Mouse (Mus musculus) lung, embryonic 15.5 days (tissue): ENCODE measurements at regions not wholly inside any gene's neighbourhood (a gene's known extent, or its start where the extent isn't known, plus 50 kb on each side); places are given as distances from the start of the nearest gene placed in this dataset.
A peak's percentile ranks its signal among the peaks of the same experiment; 100 is the strongest.

Source experiments
- ATAC-seq: fragments of 200-750 bp; cut with Nextera tagmentation; 2 replicates; pipeline ENCODE4 v1.8.0; 2017; ENCODE audit warnings: moderate number of reproducible peaks, borderline replicate concordance; ENCODE audit not compliant: low FRiP score, low TSS enrichment; ENCODE audit errors: extremely low read depth
- H3K27ac ChIP-seq: fragments of 300-500 bp; sonication (generic); 2 replicates; pipeline ENCODE4 v1.5.1; 2015; ENCODE audit warnings: moderate library complexity, mild to moderate bottlenecking, inconsistent platforms
- H3K27me3 ChIP-seq: fragments of 300-500 bp; sonication (generic); 2 replicates; pipeline ENCODE4 v1.6.1; 2015; ENCODE audit warnings: inconsistent platforms
- H3K36me3 ChIP-seq: fragments of 300-500 bp; sonication (generic); 2 replicates; pipeline ENCODE4 v1.6.1; 2015; ENCODE audit warnings: inconsistent platforms
- H3K4me1 ChIP-seq: fragments of 300-500 bp; sonication (generic); 2 replicates; pipeline ENCODE4 v1.6.1; 2015; ENCODE audit warnings: inconsistent platforms
- H3K4me2 ChIP-seq: fragments of 300-500 bp; sonication (generic); 2 replicates; pipeline ENCODE4 v1.6.1; 2015; ENCODE audit warnings: inconsistent platforms, mild to moderate bottlenecking, moderate library complexity
- H3K4me3 ChIP-seq: fragments of 300-500 bp; sonication (generic); 2 replicates; pipeline ENCODE4 v1.5.1; 2015; ENCODE audit warnings: mild to moderate bottlenecking, inconsistent platforms
- H3K9ac ChIP-seq: fragments of 300-500 bp; sonication (generic); 2 replicates; pipeline ENCODE4 v1.6.1; 2015; ENCODE audit warnings: inconsistent platforms
- H3K9me3 ChIP-seq: fragments of 300-500 bp; sonication (generic); 2 replicates; pipeline ENCODE4 v1.6.1; 2016; ENCODE audit warnings: inconsistent platforms
- WGBS: fragments of 180-500 bp; shearing (Covaris S2); methylation state at CpG from one replicate; pipeline ENCODE4 v1.1.7; 2015; 5-methylcytosine and 5-hydroxymethylcytosine counted together

GRCm38 (mm10) chr13:16320392-16320791, 308.7 kb downstream of the Inhba start:
- H3K36me3 ChIP-seq = no peaks in the 10 kb centered on the region
- H3K27me3 ChIP-seq = no peaks in the 10 kb centered on the region
- no peaks in the 10 kb centered on the region for H3K9me3 ChIP-seq
- WGBS = 88% methylated on average over 4 of the region's 4 CpGs
- no peak overlapping the region for H3K4me2 ChIP-seq
- H3K27ac ChIP-seq = no peak overlapping the region
- H3K9ac ChIP-seq = no peak overlapping the region
- no peak for ATAC-seq
- H3K4me1 ChIP-seq = no peaks in the 10 kb centered on the region
- H3K4me3 ChIP-seq = no peak overlapping the region

DNA sequence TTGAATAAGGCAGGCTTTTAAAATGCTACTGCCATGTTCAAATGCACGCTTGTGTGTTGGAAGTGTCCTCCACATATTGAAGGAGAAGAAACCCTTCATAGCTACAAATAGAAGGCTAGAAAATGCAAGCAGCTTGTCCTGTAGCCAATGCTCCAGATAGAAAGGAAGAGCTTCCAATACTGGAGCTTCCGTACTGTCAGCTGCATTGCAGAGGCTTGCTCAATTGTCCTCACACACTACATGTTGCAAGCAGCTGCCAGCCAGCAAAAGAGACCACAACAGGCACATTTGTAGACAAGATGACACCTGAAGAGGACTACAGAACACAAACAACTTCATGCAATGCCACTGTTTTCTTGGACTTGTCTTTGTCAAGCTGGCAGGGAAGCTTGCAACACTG, 314.0 kb downstream of the Inhba start:
- Histone ChIP-seq H3K9me3 (no peaks in the 10 kb centered on the region), H3K27ac (no peak overlapping the region), H3K27me3 (no peaks in the 10 kb centered on the region), H3K4me2 (no peak overlapping the region), H3K4me3 (no peak overlapping the region), H3K4me1 (no peaks in the 10 kb centered on the region), H3K36me3 (no peaks in the 10 kb centered on the region), H3K9ac (no peak overlapping the region)
- no peak for ATAC-seq
- WGBS = 81% methylated on average over 2 of the region's 2 CpGs

DNA sequence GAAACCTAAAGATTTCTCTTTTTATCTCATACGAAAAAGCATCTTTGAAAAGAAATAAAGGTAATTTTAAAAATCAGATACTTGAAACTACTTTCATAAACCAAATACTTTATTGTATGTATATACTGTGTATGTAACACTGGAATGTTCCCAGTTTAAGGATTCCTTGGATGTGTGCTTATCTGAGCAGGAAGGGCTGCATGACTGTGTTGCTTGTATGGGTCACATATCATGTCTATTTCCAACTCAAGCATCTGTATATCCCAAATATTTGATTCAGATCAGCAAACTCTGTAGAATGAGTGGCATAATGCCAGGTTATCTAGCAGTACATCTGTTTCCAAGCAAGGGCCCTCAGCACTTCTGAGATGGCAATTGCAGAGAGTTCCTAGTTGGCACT, 330.1 kb downstream of the Inhba start:
- H3K4me2 ChIP-seq = no peak overlapping the region
- H3K9me3 ChIP-seq = no peaks in the 10 kb centered on the region
- WGBS = 82% methylated on average over 1 of the region's 1 CpGs
- no peaks in the 10 kb centered on the region for H3K36me3 ChIP-seq
- no peaks in the 10 kb centered on the region for H3K27me3 ChIP-seq
- no peak overlapping the region for H3K9ac ChIP-seq
- ATAC-seq = no peak
- H3K4me1 ChIP-seq = peaks cover 15% of the 10 kb centered on the region
- no peak overlapping the region for H3K4me3 ChIP-seq
- no peak overlapping the region for H3K27ac ChIP-seq

DNA sequence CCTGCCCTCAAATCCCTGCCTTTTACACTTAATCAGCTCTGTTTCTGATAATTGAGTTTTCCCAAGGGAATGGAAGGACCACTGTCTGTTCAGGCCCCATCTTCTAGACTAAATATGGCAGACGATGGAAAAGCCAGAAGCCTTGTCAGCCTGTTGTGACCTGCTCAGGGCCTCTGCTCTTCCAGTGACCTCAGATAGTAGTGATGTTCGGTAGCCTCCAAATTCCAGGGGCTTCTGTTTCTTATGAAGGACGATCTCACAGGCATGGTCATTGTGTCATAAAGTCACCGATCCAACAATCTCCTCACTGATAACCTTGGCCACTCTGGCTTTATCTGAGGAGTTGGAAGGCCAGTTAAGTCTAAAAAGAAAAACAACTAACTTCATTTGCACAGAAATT, 330.5 kb downstream of the Inhba start:
- no peaks in the 10 kb centered on the region for H3K27me3 ChIP-seq
- H3K36me3 ChIP-seq = no peaks in the 10 kb centered on the region
- no peak for ATAC-seq
- no peaks in the 10 kb centered on the region for H3K9me3 ChIP-seq
- H3K4me1 ChIP-seq = peaks cover 15% of the 10 kb centered on the region
- 52% methylated on average over 4 of the region's 4 CpGs for WGBS
- no peak overlapping the region for H3K9ac ChIP-seq
- H3K4me3 ChIP-seq = no peak overlapping the region
- no peak overlapping the region for H3K4me2 ChIP-seq
- no peak overlapping the region for H3K27ac ChIP-seq

GRCm38 (mm10) chr13:16343280-16343945, 331.8 kb downstream of the Inhba start:
- peak; percentile 91 for ATAC-seq
- Histone ChIP-seq H3K9ac (no peak overlapping the region), H3K36me3 (no peaks in the 10 kb centered on the region), H3K4me3 (no peak overlapping the region), H3K27me3 (no peaks in the 10 kb centered on the region), H3K27ac (peak overlapping the region; percentile 72), H3K9me3 (no peaks in the 10 kb centered on the region), H3K4me2 (no peak overlapping the region), H3K4me1 (peaks cover 15% of the 10 kb centered on the region)
- WGBS = 41% methylated on average over 4 of the region's 4 CpGs

DNA sequence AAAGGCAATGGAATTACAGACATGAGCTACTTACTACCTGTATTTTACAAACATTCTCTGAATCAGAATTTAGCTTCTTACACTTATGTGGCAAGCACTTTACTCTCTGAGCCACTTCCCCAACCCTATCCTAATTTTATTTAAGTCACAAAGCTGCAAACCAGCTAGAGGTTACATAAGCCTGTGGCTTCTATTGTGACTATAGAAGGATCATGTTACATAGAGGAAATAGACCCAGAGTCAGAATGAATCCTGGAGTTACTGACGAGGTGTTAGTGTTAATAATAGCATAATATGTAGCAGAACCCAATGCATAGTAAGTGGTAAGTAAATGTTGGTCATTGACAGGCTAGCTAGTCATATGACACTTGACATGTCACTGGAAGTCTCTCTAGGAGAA, 337.7 kb downstream of the Inhba start:
- H3K4me2 ChIP-seq = no peak overlapping the region
- 11% methylated on average over 1 of the region's 1 CpGs for WGBS
- no peak overlapping the region for H3K4me3 ChIP-seq
- no peaks in the 10 kb centered on the region for H3K9me3 ChIP-seq
- no peaks in the 10 kb centered on the region for H3K27me3 ChIP-seq
- H3K9ac ChIP-seq = no peak overlapping the region
- no peaks in the 10 kb centered on the region for H3K36me3 ChIP-seq
- H3K27ac ChIP-seq = no peak overlapping the region
- H3K4me1 ChIP-seq = no peaks in the 10 kb centered on the region
- no peak for ATAC-seq

GRCm38 (mm10) chr13:16350061-16350460, 338.4 kb downstream of the Inhba start:
- Histone ChIP-seq H3K4me1 (no peaks in the 10 kb centered on the region), H3K4me3 (no peak overlapping the region), H3K27me3 (no peaks in the 10 kb centered on the region), H3K4me2 (no peak overlapping the region), H3K9ac (no peak overlapping the region), H3K27ac (no peak overlapping the region), H3K9me3 (no peaks in the 10 kb centered on the region), H3K36me3 (no peaks in the 10 kb centered on the region)
- ATAC-seq = no peak
- 86% methylated on average over 3 of the region's 3 CpGs for WGBS

- H3K4me3 ChIP-seq = no peak overlapping the region
- ATAC-seq = no peak
- H3K27ac ChIP-seq = no peak overlapping the region
- 76% methylated on average over 1 of the region's 1 CpGs for WGBS
- H3K27me3 ChIP-seq = no peaks in the 10 kb centered on the region
- no peaks in the 10 kb centered on the region for H3K4me1 ChIP-seq
- no peak overlapping the region for H3K9ac ChIP-seq
- no peak overlapping the region for H3K4me2 ChIP-seq
- H3K9me3 ChIP-seq = no peaks in the 10 kb centered on the region
- no peaks in the 10 kb centered on the region for H3K36me3 ChIP-seq
Measured at GRCm38 (mm10) chr13:16355316-16355715, 343.7 kb downstream of the Inhba start.

- 55% methylated on average over 5 of the region's 5 CpGs for WGBS
- Histone ChIP-seq H3K27ac (no peak overlapping the region), H3K27me3 (no peaks in the 10 kb centered on the region), H3K36me3 (no peaks in the 10 kb centered on the region), H3K4me1 (no peaks in the 10 kb centered on the region), H3K9ac (no peak overlapping the region), H3K4me2 (no peak overlapping the region), H3K9me3 (no peaks in the 10 kb centered on the region), H3K4me3 (no peak overlapping the region)
- ATAC-seq = peak; percentile 46; the same call in 1 of the 2 replicates
Measured at GRCm38 (mm10) chr13:16379492-16379891, 367.8 kb downstream of the Inhba start.

DNA sequence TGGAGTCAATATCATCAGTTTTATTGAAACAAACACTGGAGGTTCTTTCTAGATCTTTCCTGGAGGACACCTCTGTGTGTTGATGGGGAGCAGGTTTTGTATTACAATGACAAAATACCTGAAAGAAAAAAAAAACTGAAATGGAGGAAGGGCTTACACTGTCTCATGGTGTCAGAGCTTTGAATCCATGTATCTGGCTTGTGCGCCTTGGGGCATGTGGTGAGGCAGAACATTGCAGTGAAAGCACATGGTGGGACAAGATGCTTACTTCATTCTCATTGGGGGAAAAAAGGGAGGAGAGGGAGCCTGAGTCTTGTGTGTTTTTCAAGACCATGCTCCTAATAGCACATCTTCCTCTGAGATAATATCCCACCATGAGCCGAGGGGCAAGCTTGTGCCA, 368.3 kb downstream of the Inhba start:
- no peaks in the 10 kb centered on the region for H3K27me3 ChIP-seq
- H3K4me2 ChIP-seq = no peak overlapping the region
- H3K27ac ChIP-seq = no peak overlapping the region
- no peaks in the 10 kb centered on the region for H3K4me1 ChIP-seq
- H3K9me3 ChIP-seq = no peaks in the 10 kb centered on the region
- no peaks in the 10 kb centered on the region for H3K36me3 ChIP-seq
- no peak overlapping the region for H3K4me3 ChIP-seq
- WGBS = 86% methylated on average over 2 of the region's 2 CpGs
- H3K9ac ChIP-seq = no peak overlapping the region
- no peak for ATAC-seq

DNA sequence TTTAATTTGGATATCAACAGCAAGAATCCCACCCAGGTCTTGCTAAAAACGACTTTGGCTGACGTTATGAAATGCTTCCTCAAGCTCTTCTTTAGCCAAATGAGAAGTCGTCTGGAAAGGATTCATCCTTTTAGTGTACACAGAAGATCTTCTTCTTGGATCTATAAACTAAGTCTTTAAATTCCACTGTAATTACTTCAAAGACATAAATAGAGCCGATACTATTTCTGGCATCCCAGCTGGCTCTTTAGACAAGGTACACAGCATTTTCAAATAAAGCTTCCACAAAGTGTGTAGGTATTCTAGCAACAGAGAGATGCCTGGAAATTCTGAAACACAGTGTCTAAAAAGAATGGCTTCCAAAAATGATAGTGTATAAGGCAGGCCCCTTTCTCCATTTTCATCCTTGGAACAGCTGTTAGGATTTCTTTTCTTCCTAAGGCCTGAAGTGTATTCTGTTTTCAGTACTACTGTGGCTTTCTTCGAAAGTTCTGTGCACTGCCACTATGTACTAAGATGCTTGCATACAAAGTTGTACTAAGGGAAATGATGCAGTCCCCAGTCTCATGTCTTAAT, 371.4 kb downstream of the Inhba start:
- no peaks in the 10 kb centered on the region for H3K27me3 ChIP-seq
- no peak for ATAC-seq
- H3K9me3 ChIP-seq = no peaks in the 10 kb centered on the region
- H3K9ac ChIP-seq = no peak overlapping the region
- H3K36me3 ChIP-seq = no peaks in the 10 kb centered on the region
- no peak overlapping the region for H3K4me2 ChIP-seq
- no peak overlapping the region for H3K4me3 ChIP-seq
- no peaks in the 10 kb centered on the region for H3K4me1 ChIP-seq
- 53% methylated on average over 5 of the region's 5 CpGs for whole genome bisulfite sequencing
- no peak overlapping the region for H3K27ac ChIP-seq

GRCm38 (mm10) chr13:16416356-16417019, 404.8 kb downstream of the Inhba start:
- Histone ChIP-seq H3K4me1 (no peaks in the 10 kb centered on the region), H3K36me3 (no peaks in the 10 kb centered on the region), H3K4me3 (no peak overlapping the region), H3K9ac (no peak overlapping the region), H3K27me3 (no peaks in the 10 kb centered on the region), H3K9me3 (no peaks in the 10 kb centered on the region), H3K4me2 (no peak overlapping the region), H3K27ac (no peak overlapping the region)
- whole genome bisulfite sequencing = 22% methylated on average over 2 of the region's 2 CpGs
- peak; percentile 62 for ATAC-seq
